Mouse (Mus musculus): ENCODE data around the gene 1110032F04Rik. TPM values are rescaled to one million over a fixed set of nuclear protein-coding genes. Genes with fewer than 3 reads are reported as not detected.
"Not testable (repeated sequence)": the region's sequence is repeated elsewhere in the genome, so short reads cannot be mapped to it uniquely, and the experiment has no call there.

The 1110032F04Rik gene
- polyA plus RNA-seq, 1 experiment from 2014 or later: 3.1 TPM

GRCm38 (mm10) chr3:68852414-68852813 is 17.0 kb upstream of the 1110032F04Rik start:
- no peaks in the 10 kb centered on the region for H3K9me3 ChIP-seq (replicated peaks)
- WGBS (ENCODE audit: insufficient replicate concordance): 62% methylated on average over 1 of the region's 1 CpGs

GRCm38 (mm10) chr3:68869691-68870567 is 543 bp downstream of the 1110032F04Rik start:
- H3K4me3 ChIP-seq: peak overlapping the region; percentile 63
- peak; percentile 61 for ATAC-seq
- H3K27ac ChIP-seq: no peak overlapping the region
- peak overlapping the region; percentile 93 for H3K4me2 ChIP-seq
- WGBS (ENCODE audit: insufficient replicate concordance): 2% methylated on average over 94 of the region's 96 CpGs
- H3K4me1 ChIP-seq: peaks cover 19% of the 10 kb centered on the region
- H3K36me3 ChIP-seq: no peaks in the 10 kb centered on the region
- peak overlapping the region; percentile 50 for H3K9ac ChIP-seq
- no peaks in the 10 kb centered on the region for H3K9me3 ChIP-seq (replicated peaks)
- peaks cover 43% of the 10 kb centered on the region for H3K27me3 ChIP-seq (replicated peaks)

More at GRCm38 (mm10) chr3:68852414-68852813, 17.0 kb upstream of the 1110032F04Rik start:
- H3K9ac ChIP-seq: no peak overlapping the region
- no peak overlapping the region for H3K27ac ChIP-seq
- H3K4me2 ChIP-seq: no peak overlapping the region
- no peaks in the 10 kb centered on the region for H3K4me1 ChIP-seq
- H3K27me3 ChIP-seq (replicated peaks): no peaks in the 10 kb centered on the region
- H3K36me3 ChIP-seq: no peaks in the 10 kb centered on the region
- H3K4me3 ChIP-seq: no peak overlapping the region
- no peak for ATAC-seq

- no peak overlapping the region for H3K9ac ChIP-seq
- H3K4me2 ChIP-seq: peak overlapping the region; percentile 93
- H3K9me3 ChIP-seq (replicated peaks): no peaks in the 10 kb centered on the region
- ATAC-seq: peak; percentile 19; the same call in 1 of the 2 replicates
- H3K4me1 ChIP-seq: peaks cover 19% of the 10 kb centered on the region
- no peaks in the 10 kb centered on the region for H3K36me3 ChIP-seq
- WGBS (ENCODE audit: insufficient replicate concordance): 8% methylated on average over 15 of the region's 15 CpGs
- H3K27me3 ChIP-seq (replicated peaks): peaks cover 43% of the 10 kb centered on the region
- H3K4me3 ChIP-seq: peak overlapping the region; percentile 63
- no peak overlapping the region for H3K27ac ChIP-seq
These were observed 1.2 kb downstream of the 1110032F04Rik start for GRCm38 (mm10) chr3:68870568-68870950.

- ATAC-seq: no peak
- Histone ChIP-seq H3K27me3 (replicated peaks) (peaks cover 26% of the 10 kb centered on the region), H3K4me2 (no peak overlapping the region), H3K27ac (no peak overlapping the region), H3K4me3 (no peak overlapping the region), H3K9me3 (replicated peaks) (no peaks in the 10 kb centered on the region), H3K4me1 (peaks cover 14% of the 10 kb centered on the region), H3K36me3 (no peaks in the 10 kb centered on the region), H3K9ac (no peak overlapping the region)
- 60% methylated on average over 2 of the region's 2 CpGs for WGBS (ENCODE audit: insufficient replicate concordance)
These were observed 4.7 kb downstream of the 1110032F04Rik start for GRCm38 (mm10) chr3:68874079-68874478.

GRCm38 (mm10) chr3:68886845-68887244 is 17.5 kb downstream of the 1110032F04Rik start:
- H3K4me1 ChIP-seq: no peaks in the 10 kb centered on the region
- no peak overlapping the region for H3K4me3 ChIP-seq
- ATAC-seq: no peak
- H3K9ac ChIP-seq: no peak overlapping the region
- WGBS (ENCODE audit: insufficient replicate concordance): 70% methylated on average over 5 of the region's 5 CpGs
- no peak overlapping the region for H3K27ac ChIP-seq
- H3K4me2 ChIP-seq: no peak overlapping the region
- H3K9me3 ChIP-seq (replicated peaks): no peaks in the 10 kb centered on the region
- no peaks in the 10 kb centered on the region for H3K36me3 ChIP-seq
- no peaks in the 10 kb centered on the region for H3K27me3 ChIP-seq (replicated peaks)

- no peak overlapping the region for H3K27ac ChIP-seq
- H3K27me3 ChIP-seq (replicated peaks): no peaks in the 10 kb centered on the region
- H3K9me3 ChIP-seq (replicated peaks): no peaks in the 10 kb centered on the region
- no peak overlapping the region for H3K4me2 ChIP-seq
- no peak for ATAC-seq
- H3K36me3 ChIP-seq: no peaks in the 10 kb centered on the region
- H3K9ac ChIP-seq: no peak overlapping the region
- WGBS (ENCODE audit: insufficient replicate concordance): 81% methylated on average over 4 of the region's 4 CpGs
- no peak overlapping the region for H3K4me3 ChIP-seq
- H3K4me1 ChIP-seq: no peaks in the 10 kb centered on the region
These were observed 26.0 kb downstream of the 1110032F04Rik start for GRCm38 (mm10) chr3:68895426-68895825.

- Histone ChIP-seq H3K4me2 (no peak overlapping the region), H3K27me3 (replicated peaks) (no peaks in the 10 kb centered on the region), H3K4me3 (no peak overlapping the region), H3K27ac (no peak overlapping the region), H3K9ac (no peak overlapping the region), H3K4me1 (no peaks in the 10 kb centered on the region), H3K9me3 (replicated peaks) (no peaks in the 10 kb centered on the region), H3K36me3 (no peaks in the 10 kb centered on the region)
- ATAC-seq: no peak
- WGBS (ENCODE audit: insufficient replicate concordance): 59% methylated on average over 5 of the region's 5 CpGs
These were observed 27.8 kb downstream of the 1110032F04Rik start for GRCm38 (mm10) chr3:68897154-68897553.

GRCm38 (mm10) chr3:68902636-68903035 is 33.2 kb downstream of the 1110032F04Rik start:
- H3K27me3 ChIP-seq (replicated peaks): not testable (repeated sequence)
- WGBS (ENCODE audit: insufficient replicate concordance): 87% methylated on average over 20 of the region's 20 CpGs
- ATAC-seq: peak; percentile 72; the same call in 1 of the 2 replicates

GRCm38 (mm10) chr3:68904902-68905778 is 35.8 kb downstream of the 1110032F04Rik start:
- H3K4me3 ChIP-seq: no peak overlapping the region
- ATAC-seq: no peak
- no peaks in the 10 kb centered on the region for H3K27me3 ChIP-seq (replicated peaks)
- peaks cover 6% of the 10 kb centered on the region; the same call in 1 of the 2 replicates for H3K4me1 ChIP-seq
- no peak overlapping the region for H3K9ac ChIP-seq
- no peak overlapping the region for H3K4me2 ChIP-seq
- no peaks in the 10 kb centered on the region for H3K9me3 ChIP-seq (replicated peaks)
- 61% methylated on average over 2 of the region's 2 CpGs for WGBS (ENCODE audit: insufficient replicate concordance)
- H3K36me3 ChIP-seq: no peaks in the 10 kb centered on the region
- H3K27ac ChIP-seq: no peak overlapping the region

More at GRCm38 (mm10) chr3:68902636-68903035, 33.2 kb downstream of the 1110032F04Rik start:
- not testable (repeated sequence) for H3K9ac ChIP-seq; H3K4me1 ChIP-seq; H3K36me3 ChIP-seq; H3K27ac ChIP-seq; H3K4me2 ChIP-seq; H3K9me3 ChIP-seq (replicated peaks); H3K4me3 ChIP-seq

- Histone ChIP-seq H3K27ac (no peak overlapping the region), H3K9me3 (replicated peaks) (no peaks in the 10 kb centered on the region), H3K9ac (no peak overlapping the region), H3K4me2 (no peak overlapping the region), H3K4me3 (no peak overlapping the region), H3K36me3 (no peaks in the 10 kb centered on the region), H3K27me3 (replicated peaks) (no peaks in the 10 kb centered on the region), H3K4me1 (peaks cover 6% of the 10 kb centered on the region; the same call in 1 of the 2 replicates)
- WGBS (ENCODE audit: insufficient replicate concordance): 59% methylated on average over 4 of the region's 4 CpGs
- no peak for ATAC-seq
These were observed 38.1 kb downstream of the 1110032F04Rik start for GRCm38 (mm10) chr3:68907509-68907908.
